Mouse (Mus musculus) C2C12 (cell line): Measurements from ENCODE around the gene Pik3cg.

Experiments
- CTCF ChIP-seq: IDR thresholded peaks from one replicate; pipeline ENCODE4 v1.5.1; 2011; ENCODE audit not compliant: control insufficient read depth, insufficient read depth, insufficient read length
- MAX ChIP-seq: IDR thresholded peaks from one replicate; pipeline ENCODE4 v1.6.1; 2011; ENCODE audit warnings: mild to moderate bottlenecking, control low read depth
- MYOG ChIP-seq: IDR thresholded peaks from one replicate; pipeline ENCODE4 v1.6.1; 2011; ENCODE audit not compliant: control insufficient read depth, insufficient read length; ENCODE audit errors: extremely low read depth

GRCm38 (mm10) chr12:32182632-32183419 lies 25.6 kb downstream of the Pik3cg start:
- TF ChIP-seq CTCF: no peak
- TF ChIP-seq MYOG: no peak
- no peak for TF ChIP-seq MAX
